Mouse (Mus musculus) gastrocnemius, postnatal 25 days (tissue): ENCODE results near the gene Lrrc19. TPM values are rescaled to one million over a fixed set of nuclear protein-coding genes. Genes with fewer than 3 reads are reported as not detected.

ENCODE experiments used
- DNase-seq: peaks from one replicate; pipeline ENCODE4 v3.0.0; 2022
- microRNA-seq, 2 experiments: library from miRNA; unstranded; fragments of <30 nt; microRNA quantifications; one replicate each; pipeline ENCODE4 v1.2.0; 2021; ENCODE audit warnings: borderline replicate concordance in 2 of 2
- total RNA-seq, 2 experiments: library from RNA; stranded (reverse); gene quantifications; 1 replicate in 1 of 2; 2 replicates in 1 of 2; pipeline ENCODE4 v1.2.3; 2021

The Lrrc19 gene
- total RNA-seq, 2 experiments from 2014 or later = not detected

- DNase-seq = no peak
These were observed 58.1 kb downstream of the Lrrc19 start for GRCm38 (mm10) chr4:94591765-94592381.

Small RNA genes within 50 kb of the gene (microRNA-seq; reads per million reads assigned to microRNA genes)
- gene Mir872 = 844 to 974 reads per million in 2 experiments

Other genes starting within 250 kb of the Lrrc19 start
- not detected for gene Gm10306, start 93.6 kb downstream of the Lrrc19 start, total RNA-seq
- 1 to 10 TPM; 2.7 to 3.0 TPM for gene Caap1, start 93.3 kb downstream of the Lrrc19 start, total RNA-seq
- gene Plaa, start 46.9 kb downstream of the Lrrc19 start, total RNA-seq = 10 to 100 TPM; 32.0 to 35.6 TPM
- 1 to 10 TPM; 4.5 to 5.8 TPM for gene Ift74, start 35.7 kb downstream of the Lrrc19 start, total RNA-seq
- gene Tek, start 89.1 kb upstream of the Lrrc19 start, total RNA-seq = 10 to 100 TPM; 13.7 to 14.6 TPM